Mouse (Mus musculus) cerebellum, adult 11 months (tissue): Measurements from ENCODE around the gene Eif5a.
"Not testable (repeated sequence)": the region's sequence is repeated elsewhere in the genome, so short reads cannot be mapped to it uniquely, and the experiment has no call there.

Experiments
- DNase-seq: peaks from one replicate; pipeline ENCODE4 v3.0.0; 2022

The Eif5a gene

GRCm38 (mm10) chr11:69920266-69921031, 1.3 kb downstream of the Eif5a start:
- DNase-seq, result no peak

GRCm38 (mm10) chr11:69919661-69920265, 2.0 kb downstream of the Eif5a start:
- peak; percentile 38 for DNase-seq

- DNase-seq, result no peak
These were observed 2.7 kb downstream of the Eif5a start for GRCm38 (mm10) chr11:69919053-69919452.

GRCm38 (mm10) chr11:69918118-69918517, 3.6 kb downstream of the Eif5a start:
- DNase-seq, result no peak

GRCm38 (mm10) chr11:69917379-69917948, 4.3 kb downstream of the Eif5a start:
- DNase-seq, result no peak

GRCm38 (mm10) chr11:69916652-69917378, 4.9 kb downstream of the Eif5a start:
- DNase-seq, result not testable (repeated sequence)

- no peak for DNase-seq
These were observed 5.8 kb downstream of the Eif5a start for GRCm38 (mm10) chr11:69915667-69916627.

- DNase-seq, result no peak
These were observed 6.8 kb downstream of the Eif5a start for GRCm38 (mm10) chr11:69914917-69915430.

- no peak for DNase-seq
These were observed 7.4 kb downstream of the Eif5a start for GRCm38 (mm10) chr11:69914372-69914764.

- peak; percentile 88 for DNase-seq
These were observed 8.0 kb downstream of the Eif5a start, which contains the start of gene Gps2 for GRCm38 (mm10) chr11:69913554-69914371. TSS of gene Gps2 (plus strand) at chr11:69913888.

GRCm38 (mm10) chr11:69912716-69913530, 8.8 kb downstream of the Eif5a start:
- DNase-seq, result no peak

- no peak for DNase-seq
These were observed 10.1 kb downstream of the Eif5a start for GRCm38 (mm10) chr11:69911701-69912100.

GRCm38 (mm10) chr11:69910781-69911560, 10.8 kb downstream of the Eif5a start:
- DNase-seq, result no peak

GRCm38 (mm10) chr11:69910177-69910576, 11.6 kb downstream of the Eif5a start:
- DNase-seq, result no peak

- DNase-seq, result no peak
These were observed 12.6 kb downstream of the Eif5a start for GRCm38 (mm10) chr11:69909174-69909573.

GRCm38 (mm10) chr11:69908645-69909044, 13.1 kb downstream of the Eif5a start:
- no peak for DNase-seq

GRCm38 (mm10) chr11:69904311-69904710, 17.4 kb downstream of the Eif5a start:
- DNase-seq, result no peak

GRCm38 (mm10) chr11:69902972-69903371, 18.8 kb downstream of the Eif5a start:
- peak; percentile 30 for DNase-seq

GRCm38 (mm10) chr11:69901993-69902392, 19.8 kb downstream of the Eif5a start:
- no peak for DNase-seq
